Mouse (Mus musculus) CH12.LX (cell line): Measurements from ENCODE around the gene Hoxa7. TPM values are rescaled to one million over a fixed set of nuclear protein-coding genes. Genes with fewer than 3 reads are reported as not detected.

Experiments used
- DNase-seq: peaks from one replicate; pipeline ENCODE4 v3.0.0-alpha.2; 2013; ENCODE audit errors: extremely low read depth
- H3K27ac ChIP-seq: 2 replicates; pipeline ENCODE4 v1.5.1; 2012; ENCODE audit warnings: low read depth, mild to moderate bottlenecking, control low read depth, moderate library complexity; ENCODE audit not compliant: insufficient read depth
- H3K27me3 ChIP-seq: replicated peaks from 2 replicates; pipeline ENCODE3; 2012; ENCODE audit warnings: inconsistent platforms
- H3K36me3 ChIP-seq, 2 experiments: replicated peaks in 1 of 2; 2 replicates each; pipeline versions ENCODE3 to v1.6.1; 2012; ENCODE audit warnings: inconsistent platforms in 1 of 2, low read length in 1 of 2, mild to moderate bottlenecking in 1 of 2, mixed read lengths in 1 of 2, moderate library complexity in 1 of 2; ENCODE audit not compliant: control insufficient read depth in 1 of 2, insufficient read depth in 1 of 2
- H3K4me1 ChIP-seq, 2 experiments: 2 replicates each; pipeline ENCODE4 v1.6.1; 2012; ENCODE audit warnings: inconsistent platforms in 1 of 2, moderate library complexity in 1 of 2; ENCODE audit not compliant: insufficient read depth in 2 of 2, control insufficient read depth in 1 of 2
- H3K4me2 ChIP-seq: 2 replicates; pipeline ENCODE4 v1.6.1; 2012; ENCODE audit warnings: low read depth, mild to moderate bottlenecking, control low read depth; ENCODE audit not compliant: poor library complexity, insufficient read depth, severe bottlenecking
- H3K4me3 ChIP-seq, 3 experiments: fragments of 150-350 bp in 1 of 3; sonication (generic) in 1 of 3; replicated peaks in 1 of 3; 2 replicates each; pipeline versions ENCODE3 to v1.5.1; 2011 to 2012; ENCODE audit warnings: low read depth in 2 of 3, low read length in 2 of 3, mild to moderate bottlenecking in 2 of 3, moderate library complexity in 2 of 3, control low read depth in 1 of 3, improper control_type of control experiment in 1 of 3, inconsistent platforms in 1 of 3, mixed read lengths in 1 of 3; ENCODE audit not compliant: poor library complexity in 1 of 3
- H3K79me2 ChIP-seq: replicated peaks from 2 replicates; pipeline ENCODE4 v1.6.1; 2012; ENCODE audit warnings: mild to moderate bottlenecking, moderate library complexity; ENCODE audit not compliant: control insufficient read depth, poor library complexity, insufficient read depth, severe bottlenecking; ENCODE audit errors: extremely low read depth
- H3K9ac ChIP-seq: 2 replicates; pipeline ENCODE4 v1.6.1; 2012; ENCODE audit warnings: low read depth, mild to moderate bottlenecking, control low read depth, moderate library complexity; ENCODE audit not compliant: insufficient read depth
- H3K9me3 ChIP-seq: replicated peaks from 2 replicates; pipeline ENCODE3; 2012; ENCODE audit warnings: low read length, inconsistent platforms, mixed read lengths
- CHD2 ChIP-seq: IDR thresholded peaks from 2 replicates; pipeline ENCODE4 v1.6.1; 2011; ENCODE audit warnings: low read length, improper control_type of control experiment
- CTCF ChIP-seq, 2 experiments: IDR thresholded peaks in 1 of 2; conservative IDR thresholded peaks in 1 of 2; 2 replicates each; pipeline ENCODE4 v1.5.1; 2011 to 2012; ENCODE audit warnings: low read depth in 2 of 2, low read length in 2 of 2, improper control_type of control experiment in 1 of 2, inconsistent platforms in 1 of 2, mild to moderate bottlenecking in 1 of 2, moderate library complexity in 1 of 2
- E2F4 ChIP-seq: IDR thresholded peaks from 2 replicates; pipeline ENCODE4 v1.6.1; 2011; ENCODE audit warnings: low read depth, low read length, improper control_type of control experiment; ENCODE audit not compliant: insufficient replicate concordance
- EP300 ChIP-seq: IDR thresholded peaks from 2 replicates; pipeline ENCODE4 v1.6.1; 2011; ENCODE audit warnings: low read length, improper control_type of control experiment
- ETS1 ChIP-seq: conservative IDR thresholded peaks from 2 replicates; pipeline ENCODE4 v1.6.1; 2012; ENCODE audit warnings: low read depth, mild to moderate bottlenecking, inconsistent platforms, low read length, improper control_type of control experiment, moderate library complexity
- HCFC1 ChIP-seq: IDR thresholded peaks from 2 replicates; pipeline ENCODE4 v1.6.1; 2012; ENCODE audit warnings: low read depth, mild to moderate bottlenecking, inconsistent platforms, low read length, improper control_type of control experiment
- IRF4 ChIP-seq: IDR thresholded peaks from 2 replicates; pipeline ENCODE4 v1.6.1; 2014; ENCODE audit warnings: low read depth, mild to moderate bottlenecking, inconsistent platforms, low read length, improper control_type of control experiment
- JUND ChIP-seq: conservative IDR thresholded peaks from 2 replicates; pipeline ENCODE4 v1.6.1; 2011; ENCODE audit warnings: low read depth, low read length, improper control_type of control experiment
- KAT2A ChIP-seq: IDR thresholded peaks from 2 replicates; pipeline ENCODE4 v1.6.1; 2012; ENCODE audit warnings: low read length, improper control_type of control experiment, inconsistent platforms; ENCODE audit not compliant: insufficient replicate concordance
- MAZ ChIP-seq: IDR thresholded peaks from 2 replicates; pipeline ENCODE4 v1.6.1; 2012; ENCODE audit warnings: low read depth, mild to moderate bottlenecking, inconsistent platforms, low read length, improper control_type of control experiment, moderate library complexity
- MEF2A ChIP-seq: IDR thresholded peaks from 2 replicates; pipeline ENCODE4 v1.6.1; 2014; ENCODE audit warnings: low read depth, mild to moderate bottlenecking, inconsistent platforms, low read length, improper control_type of control experiment, borderline replicate concordance
- POLR2A ChIP-seq: IDR thresholded peaks from 2 replicates; pipeline ENCODE4 v1.6.1; 2011; ENCODE audit warnings: low read depth, mild to moderate bottlenecking, improper control_type of control experiment, low read length
- POLR2AphosphoS2 ChIP-seq: IDR thresholded peaks from 2 replicates; pipeline ENCODE4 v1.6.1; 2011; ENCODE audit warnings: low read depth, low read length, improper control_type of control experiment
- SIN3A ChIP-seq: IDR thresholded peaks from 2 replicates; pipeline ENCODE4 v1.6.1; 2012; ENCODE audit warnings: low read length, improper control_type of control experiment, inconsistent platforms
- UBTF ChIP-seq: IDR thresholded peaks from 2 replicates; pipeline ENCODE4 v1.6.1; 2012; ENCODE audit warnings: low read depth, mild to moderate bottlenecking, inconsistent platforms, low read length, improper control_type of control experiment, moderate library complexity
- ZMIZ1 ChIP-seq: IDR thresholded peaks from 2 replicates; pipeline ENCODE4 v1.6.1; 2012; ENCODE audit warnings: low read depth, mild to moderate bottlenecking, inconsistent platforms, low read length, improper control_type of control experiment
- ZNF384 ChIP-seq: IDR thresholded peaks from 2 replicates; pipeline ENCODE4 v1.6.1; 2012; ENCODE audit warnings: low read depth, low read length, improper control_type of control experiment, inconsistent platforms
- dilution Hi-C: fragments of 300-500 bp; cut with MboI; formaldehyde crosslinking; loops from 2 replicates; pipeline ENCODE4 v1.14.3; 2020; ENCODE audit warnings: low sequenced_read_pairs; ENCODE audit not compliant: extremely low pct_unique_long_range_greater_than_20kb, extremely low pct_ligation_motif_present
- in situ Hi-C: fragments of 300-500 bp; cut with MboI; formaldehyde crosslinking; loops from 3 replicates; pipeline ENCODE4 v1.14.3; 2019; ENCODE audit warnings: low sequenced_read_pairs, low pct_ligation_motif_present, low pct_unique_long_range_greater_than_20kb, mixed read lengths
- polyA plus RNA-seq: library from polyadenylated mRNA; unstranded; fragments of >175 nt; gene quantifications from 2 replicates; pipeline ENCODE4 v1.2.1, GENCODE M21; 2012; ENCODE audit warnings: low read depth; ENCODE audit not compliant: insufficient read length
- total RNA-seq, 2 experiments: library from RNA; depleted of rRNA; stranded (reverse); fragments of 300-350 nt in 1 of 2; fragments of >200 nt in 1 of 2; gene quantifications; 2 replicates each; pipeline ENCODE4 v1.2.3; 2012 to 2014

The Hoxa7 gene
- total and polyA plus RNA-seq, 3 experiments = 1.0 to 1.4 (median 1.1) TPM

DNA sequence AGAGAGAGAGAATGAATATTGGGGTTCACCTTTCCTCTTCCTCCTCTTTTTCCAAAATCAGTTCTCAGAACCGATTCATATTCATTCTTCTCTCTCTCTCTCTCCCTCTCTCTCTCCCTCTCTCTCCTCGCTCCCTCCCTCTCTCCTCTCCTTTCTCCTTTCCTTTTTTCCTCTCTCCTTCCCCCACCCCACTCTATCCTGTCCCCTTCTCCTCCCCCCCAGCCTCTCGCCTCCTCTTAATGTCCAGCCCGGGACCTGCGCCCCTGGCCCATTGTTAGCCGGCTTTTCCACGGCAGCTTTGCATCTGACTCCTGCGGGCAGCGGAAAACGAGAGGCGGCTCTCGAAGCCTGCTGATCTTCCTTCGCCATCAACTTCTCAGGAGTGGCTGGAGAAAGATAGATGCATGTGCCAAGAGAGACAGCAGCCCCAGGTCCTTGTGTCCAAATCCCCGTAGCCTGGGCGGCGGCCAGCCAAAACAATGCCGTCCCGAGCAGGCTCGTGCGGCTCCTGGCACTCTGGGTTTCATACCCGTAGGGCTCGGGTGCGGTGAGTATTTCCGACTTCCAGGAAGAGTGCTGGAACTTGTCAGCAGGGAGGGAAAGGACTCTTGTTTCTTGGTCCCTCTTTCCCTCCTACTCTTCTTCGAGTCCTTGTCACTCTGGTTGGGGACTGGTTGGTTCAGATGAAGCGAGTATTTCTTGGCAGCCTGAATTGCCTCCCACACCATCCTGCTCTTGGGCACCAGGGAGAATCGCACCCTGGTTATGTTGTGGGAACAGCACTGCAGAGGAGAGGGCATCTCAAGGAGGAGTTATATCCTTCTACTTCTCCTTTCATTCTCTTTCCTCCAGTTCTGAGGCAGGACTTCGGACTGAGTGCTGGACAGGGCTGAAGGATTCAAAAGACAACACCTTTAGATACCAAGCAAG is 55.9 kb downstream of the Hoxa7 start:
- in situ Hi-C loops = no loop called here
- Histone ChIP-seq H3K27ac (no peak overlapping the region), H3K36me3 (peaks cover 9 to 51% of the 10 kb centered on the region in 2 experiments), H3K9me3 (no peaks in the 10 kb centered on the region), H3K4me1 (peaks cover 0 to 6% of the 10 kb centered on the region in 2 experiments; a peak in 2 of 4 replicates), H3K79me2 (no peaks in the 10 kb centered on the region; the same call in 1 of the 2 replicates), H3K27me3 (no peaks in the 10 kb centered on the region), H3K4me3 (no peak overlapping the region), H3K9ac (no peak overlapping the region), H3K4me2 (no peak overlapping the region)
- TF ChIP-seq JUND = no peak
- no peak for TF ChIP-seq HCFC1
- no peak for TF ChIP-seq MAZ
- TF ChIP-seq KAT2A = no peak
- no peak for TF ChIP-seq ETS1
- no peak for TF ChIP-seq E2F4
- TF ChIP-seq ZNF384 = no peak
- no peak for TF ChIP-seq MEF2A
- TF ChIP-seq CHD2 = no peak
- no peak for TF ChIP-seq SIN3A
- no peak for TF ChIP-seq POLR2A
- TF ChIP-seq IRF4 = no peak
- no peak for TF ChIP-seq UBTF
- TF ChIP-seq ZMIZ1 = no peak
- no peak for TF ChIP-seq POLR2AphosphoS2
- dilution Hi-C loops = no loop called here
- DNase-seq = no peak

DNA sequence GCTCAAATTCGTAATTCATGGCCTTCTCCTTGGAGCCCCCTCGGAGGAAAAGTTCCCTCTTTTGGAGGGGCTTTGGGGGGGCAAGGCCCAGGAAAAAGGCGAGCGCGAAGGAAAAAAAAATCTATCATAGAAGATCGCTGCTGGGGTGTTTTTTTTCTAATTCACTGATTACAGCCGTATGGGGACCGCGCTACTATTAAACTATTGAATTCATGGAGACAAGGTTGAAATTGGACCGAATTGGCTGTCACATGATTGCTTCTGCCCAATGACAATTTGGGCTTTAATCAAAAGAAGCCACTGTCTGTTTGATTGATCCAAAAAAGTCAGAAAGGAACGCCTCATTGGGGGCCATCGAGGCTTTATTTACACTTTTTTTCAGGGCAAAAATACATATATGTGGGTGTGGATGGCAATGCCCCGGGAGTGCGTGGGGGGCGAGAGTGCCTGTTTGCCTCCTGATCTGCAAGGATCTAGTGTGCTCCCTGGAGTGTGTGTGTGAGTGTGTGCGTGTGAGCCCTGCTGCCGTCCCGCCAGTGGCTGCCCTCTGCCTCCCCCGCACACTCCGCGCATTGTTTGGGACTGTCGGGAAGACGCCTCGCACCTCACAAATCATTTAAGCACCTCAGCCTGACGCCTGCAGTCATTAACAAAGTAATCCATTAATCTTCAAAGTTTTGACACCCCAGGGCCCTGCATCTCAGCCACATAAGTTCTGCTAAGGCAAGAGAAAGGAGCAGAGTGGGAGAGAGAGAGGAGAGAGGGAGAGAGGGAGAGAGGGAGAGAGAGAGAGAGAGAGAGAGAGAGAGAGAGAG is 56.8 kb downstream of the Hoxa7 start, which contains the start of gene Hoxa2:
Gene Hoxa2, minus strand, starts transcription at position 206 of the 815 bp plus-strand sequence.
- in situ Hi-C loops = no loop called here
- DNase-seq = no peak
- no peak within 1 kb of the TSS for H3K4me2 ChIP-seq
- H3K9ac ChIP-seq = no peak within 1 kb of the TSS
- H3K4me1 ChIP-seq = peaks cover 0 to 10% of the 10 kb centered on the region in 2 experiments; a peak in 2 of 4 replicates
- dilution Hi-C loops = no loop called here
- H3K79me2 ChIP-seq = no peaks in the 10 kb centered on the region; the same call in 1 of the 2 replicates
- TF ChIP-seq EP300 (no peak), CTCF (conservative IDR thresholded peaks at IDR 0.05 in 1 of 2, IDR thresholded peaks at IDR 0.05 in 1 of 2; ENCODE audit: low read depth in 2 of 2, low read length in 2 of 2) (no peak)
- no peak within 1 kb of the TSS for H3K27ac ChIP-seq
- no peaks in the 10 kb centered on the region for H3K9me3 ChIP-seq
- H3K36me3 ChIP-seq = peaks cover 6 to 48% of the 10 kb centered on the region in 2 experiments
- H3K4me3 ChIP-seq = no peak within 1 kb of the TSS
- H3K27me3 ChIP-seq = no peaks in the 10 kb centered on the region

Other genes with a start within 250 kb of the Hoxa7 start
- 25.8 and 30.2 TPM in 2 replicates for gene Skap2, start 209.3 kb downstream of the Hoxa7 start, total RNA-seq (2012; rRNA removed)
- 51.9 and 61.0 TPM in 2 replicates for gene Skap2, start 209.3 kb downstream of the Hoxa7 start, total RNA-seq (2014; rRNA removed)
- gene Skap2, start 209.3 kb downstream of the Hoxa7 start, polyA plus RNA-seq = 76.1 and 85.9 TPM in 2 replicates
- 1.4 and 1.9 TPM in 2 replicates for gene Hoxa1, start 63.5 kb downstream of the Hoxa7 start, total RNA-seq (2012; rRNA removed)
- gene Hoxa1, start 63.5 kb downstream of the Hoxa7 start, total RNA-seq (2014; rRNA removed) = 3.7 and 4.6 TPM in 2 replicates
- gene Hoxa1, start 63.5 kb downstream of the Hoxa7 start, polyA plus RNA-seq = 2.5 and 3.2 TPM in 2 replicates
- not detected in 2 replicates for gene Hoxa2, start 57.0 kb downstream of the Hoxa7 start, total RNA-seq (2012; rRNA removed)
- gene Hoxa2, start 57.0 kb downstream of the Hoxa7 start, total RNA-seq (2014; rRNA removed) = 0.12 TPM in 1 of 2 replicates, not detected in the other
- gene Hoxa2, start 57.0 kb downstream of the Hoxa7 start, polyA plus RNA-seq = 0.26 and 0.45 TPM in 2 replicates
- gene 5730596B20Rik, start 44.4 kb downstream of the Hoxa7 start, total RNA-seq (2012; rRNA removed) = not detected in 2 replicates
- gene 5730596B20Rik, start 44.4 kb downstream of the Hoxa7 start, total RNA-seq (2014; rRNA removed) = not detected in 2 replicates
- gene 5730596B20Rik, start 44.4 kb downstream of the Hoxa7 start, polyA plus RNA-seq = 0.07 TPM in 1 of 2 replicates, not detected in the other
- gene Hoxa4, start 30.1 kb downstream of the Hoxa7 start, total RNA-seq (2012; rRNA removed) = not detected in 2 replicates
- not detected in 2 replicates for gene Hoxa4, start 30.1 kb downstream of the Hoxa7 start, total RNA-seq (2014; rRNA removed)
- 0.19 TPM in 1 of 2 replicates, not detected in the other for gene Hoxa4, start 30.1 kb downstream of the Hoxa7 start, polyA plus RNA-seq
- gene Hoxa5, start 17.3 kb downstream of the Hoxa7 start, total RNA-seq (2012; rRNA removed) = 1.5 TPM in 2 replicates
- gene Hoxa5, start 17.3 kb downstream of the Hoxa7 start, total RNA-seq (2014; rRNA removed) = 0.83 and 1.2 TPM in 2 replicates
- 3.1 and 4.1 TPM in 2 replicates for gene Hoxa5, start 17.3 kb downstream of the Hoxa7 start, polyA plus RNA-seq
- 1.2 and 2.2 TPM in 2 replicates for gene Hoxa6, start 13.1 kb downstream of the Hoxa7 start, total RNA-seq (2012; rRNA removed)
- gene Hoxa6, start 13.1 kb downstream of the Hoxa7 start, total RNA-seq (2014; rRNA removed) = 0.58 and 1.1 TPM in 2 replicates
- gene Hoxa6, start 13.1 kb downstream of the Hoxa7 start, polyA plus RNA-seq = 1.6 and 2.1 TPM in 2 replicates
- 0.25 and 0.38 TPM in 2 replicates for gene Hoxa3, start 8.5 kb downstream of the Hoxa7 start, total RNA-seq (2012; rRNA removed)
- 0.08 TPM in 1 of 2 replicates, not detected in the other for gene Hoxa3, start 8.5 kb downstream of the Hoxa7 start, total RNA-seq (2014; rRNA removed)
- 0.34 and 0.37 TPM in 2 replicates for gene Hoxa3, start 8.5 kb downstream of the Hoxa7 start, polyA plus RNA-seq
- not detected in 2 replicates for gene Gm28308, start 8.5 kb downstream of the Hoxa7 start, total RNA-seq (2012; rRNA removed)
- gene Gm28308, start 8.5 kb downstream of the Hoxa7 start, total RNA-seq (2014; rRNA removed) = not detected in 2 replicates
- gene Gm28308, start 8.5 kb downstream of the Hoxa7 start, polyA plus RNA-seq = not detected in 2 replicates
- gene Hoxa9, start 9.2 kb upstream of the Hoxa7 start, total RNA-seq (2012; rRNA removed) = 0.30 and 0.50 TPM in 2 replicates
- 0.30 and 0.32 TPM in 2 replicates for gene Hoxa9, start 9.2 kb upstream of the Hoxa7 start, total RNA-seq (2014; rRNA removed)
- gene Hoxa9, start 9.2 kb upstream of the Hoxa7 start, polyA plus RNA-seq = 0.47 and 0.97 TPM in 2 replicates
- 5.2 and 5.7 TPM in 2 replicates for gene Hoxa10, start 19.0 kb upstream of the Hoxa7 start, total RNA-seq (2012; rRNA removed)
- gene Hoxa10, start 19.0 kb upstream of the Hoxa7 start, total RNA-seq (2014; rRNA removed) = 14.3 and 14.6 TPM in 2 replicates
- 14.3 and 14.5 TPM in 2 replicates for gene Hoxa10, start 19.0 kb upstream of the Hoxa7 start, polyA plus RNA-seq
- gene Hoxa11, start 24.0 kb upstream of the Hoxa7 start, total RNA-seq (2012; rRNA removed) = not detected in 2 replicates
- not detected in 2 replicates for gene Hoxa11, start 24.0 kb upstream of the Hoxa7 start, total RNA-seq (2014; rRNA removed)
- gene Hoxa11, start 24.0 kb upstream of the Hoxa7 start, polyA plus RNA-seq = not detected in 2 replicates
- not detected in 2 replicates for gene Hoxa13, start 39.0 kb upstream of the Hoxa7 start, total RNA-seq (2012; rRNA removed)
- gene Hoxa13, start 39.0 kb upstream of the Hoxa7 start, total RNA-seq (2014; rRNA removed) = 0.11 and 0.17 TPM in 2 replicates
- 0.10 TPM in 1 of 2 replicates, not detected in the other for gene Hoxa13, start 39.0 kb upstream of the Hoxa7 start, polyA plus RNA-seq
- not detected in 2 replicates for gene Evx1, start 91.6 kb upstream of the Hoxa7 start, total RNA-seq (2012; rRNA removed)
- not detected in 2 replicates for gene Evx1, start 91.6 kb upstream of the Hoxa7 start, total RNA-seq (2014; rRNA removed)
- gene Evx1, start 91.6 kb upstream of the Hoxa7 start, polyA plus RNA-seq = not detected in 2 replicates